Mouse (Mus musculus) T-cell, adult 2 months (primary cell): ENCODE data around the gene Ncmap.

Source experiments
- DNase-seq: peaks from one replicate; pipeline ENCODE4 v3.0.0; 2022; ENCODE audit warnings: low spot score

Ncmap gene

GRCm38 (mm10) chr4:135397991-135398390, at the start of gene Ncmap:
Gene Ncmap, minus strand, starts transcription at chr4:135398227.
- no peak for DNase-seq

GRCm38 (mm10) chr4:135442473-135442872, 44.4 kb upstream of the Ncmap start:
- DNase-seq, result no peak

GRCm38 (mm10) chr4:135439904-135440522, 42.0 kb upstream of the Ncmap start:
- DNase-seq, result peak; percentile 54

- DNase-seq, result peak; percentile 77
Observed at GRCm38 (mm10) chr4:135439188-135439647, 41.2 kb upstream of the Ncmap start.

GRCm38 (mm10) chr4:135437924-135438323, 39.9 kb upstream of the Ncmap start:
- no peak for DNase-seq

GRCm38 (mm10) chr4:135436291-135436690, 38.3 kb upstream of the Ncmap start:
- DNase-seq, result peak; percentile 79

GRCm38 (mm10) chr4:135434395-135434789, 36.4 kb upstream of the Ncmap start:
- no peak for DNase-seq

GRCm38 (mm10) chr4:135433443-135434394, 35.7 kb upstream of the Ncmap start, which contains the start of gene Rcan3:
Gene Rcan3, minus strand, starts transcription at chr4:135433853.
- peak; percentile 75 for DNase-seq

GRCm38 (mm10) chr4:135433086-135433442, 35.0 kb upstream of the Ncmap start:
- no peak for DNase-seq

- DNase-seq, result no peak
Observed at GRCm38 (mm10) chr4:135429990-135430760, 32.1 kb upstream of the Ncmap start.

GRCm38 (mm10) chr4:135429383-135429782, 31.4 kb upstream of the Ncmap start:
- no peak for DNase-seq

- DNase-seq, result peak; percentile 18
Observed at GRCm38 (mm10) chr4:135426587-135426986, 28.6 kb upstream of the Ncmap start.

- no peak for DNase-seq
Observed at GRCm38 (mm10) chr4:135425625-135426024, 27.6 kb upstream of the Ncmap start.

- DNase-seq, result no peak
Observed at GRCm38 (mm10) chr4:135420961-135421360, 22.9 kb upstream of the Ncmap start.

GRCm38 (mm10) chr4:135420416-135420815, 22.4 kb upstream of the Ncmap start:
- no peak for DNase-seq

GRCm38 (mm10) chr4:135419996-135420395, 22.0 kb upstream of the Ncmap start:
- DNase-seq, result no peak

GRCm38 (mm10) chr4:135416367-135416766, 18.3 kb upstream of the Ncmap start:
- DNase-seq, result peak; percentile 33

- DNase-seq, result no peak
Observed at GRCm38 (mm10) chr4:135413491-135413890, 15.5 kb upstream of the Ncmap start.

- DNase-seq, result peak; percentile 73
Observed at GRCm38 (mm10) chr4:135411633-135412032, 13.6 kb upstream of the Ncmap start.

GRCm38 (mm10) chr4:135406180-135406579, 8.2 kb upstream of the Ncmap start:
- DNase-seq, result peak; percentile 80

- no peak for DNase-seq
Observed at GRCm38 (mm10) chr4:135404916-135405315, 6.9 kb upstream of the Ncmap start.

- DNase-seq, result no peak
Observed at GRCm38 (mm10) chr4:135404048-135404447, 6.0 kb upstream of the Ncmap start.
